Mouse (Mus musculus) MEL (cell line): ENCODE results near the gene Slc12a8. TPM values are rescaled to one million over a fixed set of nuclear protein-coding genes. Genes with fewer than 3 reads are reported as not detected.

Source experiments
- DNase-seq: peaks from one replicate; pipeline ENCODE4 v3.0.0; 2011; ENCODE audit warnings: low read depth, low spot score
- H3K27ac ChIP-seq: 2 replicates; pipeline ENCODE4 v1.5.1; 2012; ENCODE audit warnings: low read depth, mild to moderate bottlenecking, control low read depth, low read length, moderate library complexity; ENCODE audit not compliant: control insufficient read depth
- H3K27me3 ChIP-seq, 2 experiments: fragments of 150-350 bp in 1 of 2; sonication (generic) in 1 of 2; 2 replicates each; pipeline ENCODE4 v1.6.1; 2012; ENCODE audit warnings: low read length in 2 of 2, mild to moderate bottlenecking in 2 of 2, improper control_type of control experiment in 1 of 2, moderate library complexity in 1 of 2; ENCODE audit not compliant: insufficient read depth in 2 of 2, control insufficient read depth in 1 of 2
- H3K36me3 ChIP-seq, 2 experiments: 2 replicates each; pipeline ENCODE4 v1.6.1; 2012 to 2014; ENCODE audit warnings: low read length in 2 of 2, improper control_type of control experiment in 1 of 2, inconsistent platforms in 1 of 2, mild to moderate bottlenecking in 1 of 2; ENCODE audit not compliant: insufficient read depth in 2 of 2, control insufficient read depth in 1 of 2
- H3K4me1 ChIP-seq, 2 experiments: fragments of 150-350 bp in 1 of 2; sonication (generic) in 1 of 2; 2 replicates each; pipeline ENCODE4 v1.6.1; 2012; ENCODE audit warnings: low read length in 2 of 2, improper control_type of control experiment in 1 of 2, mild to moderate bottlenecking in 1 of 2; ENCODE audit not compliant: insufficient read depth in 2 of 2, control insufficient read depth in 1 of 2
- H3K4me3 ChIP-seq, 2 experiments: fragments of 150-350 bp in 1 of 2; sonication (generic) in 1 of 2; 2 replicates each; pipeline ENCODE4 v1.5.1; 2012; ENCODE audit warnings: low read depth in 2 of 2, low read length in 2 of 2, mild to moderate bottlenecking in 2 of 2, moderate library complexity in 2 of 2, control low read depth in 1 of 2, improper control_type of control experiment in 1 of 2; ENCODE audit not compliant: control insufficient read depth in 1 of 2, insufficient read depth in 1 of 2
- H3K79me2 ChIP-seq: 2 replicates; pipeline ENCODE4 v1.6.1; 2012; ENCODE audit warnings: mild to moderate bottlenecking, low read length, moderate library complexity; ENCODE audit not compliant: control insufficient read depth, poor library complexity, insufficient read depth
- H3K9ac ChIP-seq: 2 replicates; pipeline ENCODE4 v1.6.1; 2012; ENCODE audit warnings: low read depth, mild to moderate bottlenecking, control low read depth, low read length, moderate library complexity; ENCODE audit not compliant: control insufficient read depth, poor library complexity, severe bottlenecking
- H3K9me3 ChIP-seq: fragments of 150-350 bp; sonication (generic); replicated peaks from 2 replicates; pipeline ENCODE4 v1.6.1; 2012; ENCODE audit warnings: mild to moderate bottlenecking, low read length, improper control_type of control experiment, moderate library complexity; ENCODE audit not compliant: insufficient read depth
- BHLHE40 ChIP-seq: IDR thresholded peaks from 2 replicates; pipeline ENCODE4 v1.6.1; 2012; ENCODE audit warnings: low read depth, mild to moderate bottlenecking, inconsistent platforms, low read length, improper control_type of control experiment, borderline replicate concordance
- CTCF ChIP-seq, 3 experiments: IDR thresholded peaks in 2 of 3; conservative IDR thresholded peaks in 1 of 3; 2 replicates each; pipeline ENCODE4 v1.5.1; 2011 to 2012; ENCODE audit warnings: low read length in 3 of 3, low read depth in 2 of 3, mild to moderate bottlenecking in 2 of 3, improper control_type of control experiment in 1 of 3, inconsistent platforms in 1 of 3, mixed read lengths in 1 of 3, moderate library complexity in 1 of 3; ENCODE audit not compliant: control insufficient read depth in 1 of 3, insufficient read depth in 1 of 3, poor library complexity in 1 of 3, severe bottlenecking in 1 of 3
- E2F4 ChIP-seq: IDR thresholded peaks from 2 replicates; pipeline ENCODE4 v1.6.1; 2011; ENCODE audit warnings: low read depth, low read length, improper control_type of control experiment, borderline replicate concordance
- ELF1 ChIP-seq: IDR thresholded peaks from 2 replicates; pipeline ENCODE4 v1.6.1; 2014; ENCODE audit warnings: low read depth, mild to moderate bottlenecking, inconsistent platforms, low read length, improper control_type of control experiment, moderate library complexity
- EP300 ChIP-seq, 2 experiments: IDR thresholded peaks; 2 replicates each; pipeline ENCODE4 v1.6.1; 2011; ENCODE audit warnings: improper control_type of control experiment in 2 of 2, low read length in 2 of 2, low read depth in 1 of 2, mild to moderate bottlenecking in 1 of 2
- GATA1 ChIP-seq: IDR thresholded peaks from 2 replicates; pipeline ENCODE4 v1.6.1; 2011; ENCODE audit warnings: low read depth, low read length, improper control_type of control experiment
- MAX ChIP-seq: IDR thresholded peaks from 2 replicates; pipeline ENCODE4 v1.6.1; 2011; ENCODE audit warnings: low read length, improper control_type of control experiment
- MAZ ChIP-seq: IDR thresholded peaks from 2 replicates; pipeline ENCODE4 v1.6.1; 2012; ENCODE audit warnings: low read depth, mild to moderate bottlenecking, inconsistent platforms, low read length, improper control_type of control experiment
- MEF2A ChIP-seq: IDR thresholded peaks from 2 replicates; pipeline ENCODE4 v1.6.1; 2014; ENCODE audit warnings: low read depth, mild to moderate bottlenecking, inconsistent platforms, low read length, improper control_type of control experiment; ENCODE audit not compliant: poor library complexity, insufficient replicate concordance, severe bottlenecking; ENCODE audit errors: extremely low read depth
- NRF1 ChIP-seq: IDR thresholded peaks from 2 replicates; pipeline ENCODE4 v1.6.1; 2014; ENCODE audit warnings: low read depth, mild to moderate bottlenecking, inconsistent platforms, low read length, improper control_type of control experiment, moderate library complexity; ENCODE audit not compliant: poor library complexity, insufficient read depth, severe bottlenecking
- POLR2A ChIP-seq, 2 experiments: IDR thresholded peaks; 2 replicates each; pipeline ENCODE4 v1.6.1; 2011 to 2012; ENCODE audit warnings: low read length in 2 of 2, mild to moderate bottlenecking in 2 of 2, control low read depth in 1 of 2, improper control_type of control experiment in 1 of 2, low read depth in 1 of 2, moderate library complexity in 1 of 2; ENCODE audit not compliant: control insufficient read depth in 1 of 2, insufficient read depth in 1 of 2, poor library complexity in 1 of 2
- RAD21 ChIP-seq: IDR thresholded peaks from 2 replicates; pipeline ENCODE4 v1.6.1; 2011; ENCODE audit warnings: mild to moderate bottlenecking, low read depth, low read length, improper control_type of control experiment
- RCOR1 ChIP-seq: IDR thresholded peaks from 2 replicates; pipeline ENCODE4 v1.6.1; 2012; ENCODE audit warnings: low read depth, mild to moderate bottlenecking, inconsistent platforms, low read length, improper control_type of control experiment
- USF2 ChIP-seq, 2 experiments: IDR thresholded peaks; 2 replicates each; pipeline ENCODE4 v1.6.1; 2011 to 2012; ENCODE audit warnings: improper control_type of control experiment in 2 of 2, low read length in 2 of 2, borderline replicate concordance in 1 of 2, inconsistent platforms in 1 of 2, low read depth in 1 of 2, mild to moderate bottlenecking in 1 of 2; ENCODE audit not compliant: insufficient read depth in 1 of 2
- ZC3H11A ChIP-seq: IDR thresholded peaks from 2 replicates; pipeline ENCODE4 v1.6.1; 2012; ENCODE audit warnings: low read depth, mild to moderate bottlenecking, inconsistent platforms, low read length, improper control_type of control experiment
- polyA plus RNA-seq, 2 experiments: library from polyadenylated mRNA; stranded (reverse) in 1 of 2; unstranded in 1 of 2; fragments of >175 nt in 1 of 2; fragments of >200 nt in 1 of 2; gene quantifications; 2 replicates each; pipeline versions ENCODE4 v1.2.1 to v1.2.4; 2012; ENCODE audit warnings: low replicate concordance in 2 of 2, low read depth in 1 of 2; ENCODE audit not compliant: insufficient read length in 2 of 2, insufficient read depth in 1 of 2, missing spikeins in 1 of 2
- total RNA-seq: library from RNA; depleted of rRNA; stranded (reverse); fragments of 300-350 nt; gene quantifications from 2 replicates; pipeline ENCODE4 v1.2.3, GENCODE M21; 2012; rRNA removed

The Slc12a8 gene
- total and polyA plus RNA-seq, 3 experiments: 0.29 TPM; not detected in 2

DNA sequence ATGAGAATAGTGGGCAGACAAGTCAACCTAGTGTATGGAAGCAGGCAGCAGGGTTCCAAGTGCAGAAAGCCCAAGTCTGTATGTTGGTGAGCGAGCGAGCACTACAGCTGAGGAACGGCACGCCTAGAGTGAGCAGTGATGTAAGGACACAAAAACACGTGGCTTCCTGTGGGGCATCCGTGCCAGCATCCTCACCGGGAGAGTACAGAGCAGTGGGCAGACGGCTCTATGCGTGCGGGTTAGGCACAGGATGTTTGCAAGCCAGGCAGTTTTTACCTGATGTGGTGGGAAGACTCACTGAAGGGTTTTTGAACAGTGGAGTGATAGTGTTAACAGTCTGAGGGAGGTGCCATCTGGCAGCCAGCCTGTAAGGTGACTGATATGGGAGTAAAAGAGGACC, 190.9 kb downstream of the Slc12a8 start:
- Histone ChIP-seq H3K4me1 (no peaks in the 10 kb centered on the region), H3K27ac (no peak overlapping the region), H3K4me3 (no peak overlapping the region), H3K27me3 (no peaks in the 10 kb centered on the region), H3K9ac (no peak overlapping the region), H3K79me2 (no peaks in the 10 kb centered on the region), H3K36me3 (no peaks in the 10 kb centered on the region; a peak in 1 of 4 replicates), H3K9me3 (no peaks in the 10 kb centered on the region)
- TF ChIP-seq ZC3H11A (no peak), RAD21 (no peak), MAX (no peak), E2F4 (no peak), POLR2A (IDR thresholded peaks at IDR 0.05; ENCODE audit: control insufficient read depth in 1 of 2, insufficient read depth in 1 of 2, low read depth in 1 of 2, low read length in 2 of 2, poor library complexity in 1 of 2) (no peak)
- no peak for DNase-seq

DNA sequence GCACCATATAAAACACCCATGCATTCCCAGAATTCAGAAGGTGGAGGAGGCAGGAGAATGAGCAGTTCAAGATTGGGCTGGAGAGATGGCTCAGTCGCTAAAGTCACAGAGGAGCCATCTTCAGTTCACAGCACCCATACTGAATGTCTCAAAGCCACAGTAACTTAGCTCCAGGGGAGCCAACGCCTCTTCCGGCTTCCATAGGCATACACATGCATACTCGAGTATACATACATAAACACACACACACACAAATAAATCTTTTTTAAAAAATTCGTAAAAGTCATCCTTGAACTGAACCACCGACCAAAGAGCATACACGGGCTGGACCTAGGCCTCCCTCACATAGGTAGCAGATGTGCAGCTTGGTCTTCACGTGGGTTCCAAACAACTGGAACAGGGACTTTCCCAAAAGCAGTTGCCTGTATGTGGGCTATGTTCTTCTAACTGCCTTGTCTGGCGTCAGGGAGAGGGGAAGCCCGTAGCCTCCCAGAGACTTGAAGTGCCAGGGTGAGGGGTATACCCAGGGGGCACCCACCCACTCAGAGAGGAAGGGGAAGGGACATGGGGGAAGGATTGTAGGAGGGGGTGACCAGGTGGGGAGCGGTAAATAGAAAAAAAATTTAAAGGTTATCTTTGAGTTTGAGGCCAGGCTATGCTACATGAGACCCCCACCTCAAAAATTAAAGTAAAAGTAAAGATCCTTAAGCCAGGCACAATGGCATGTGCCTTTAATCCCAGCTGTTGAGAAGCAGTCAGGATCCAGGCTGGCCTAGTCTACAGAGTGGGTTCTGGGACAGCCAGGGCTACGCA, 191.7 kb downstream of the Slc12a8 start:
- no peak for DNase-seq
- Histone ChIP-seq H3K4me1 (no peaks in the 10 kb centered on the region), H3K27me3 (no peaks in the 10 kb centered on the region), H3K27ac (no peak overlapping the region), H3K36me3 (no peaks in the 10 kb centered on the region; a peak in 1 of 4 replicates), H3K9ac (no peak overlapping the region), H3K4me3 (no peak overlapping the region), H3K9me3 (no peaks in the 10 kb centered on the region), H3K79me2 (no peaks in the 10 kb centered on the region)
- no peak for TF ChIP-seq EP300 (IDR thresholded peaks at IDR 0.05; ENCODE audit: low read depth in 1 of 2, low read length in 2 of 2)
- no peak for TF ChIP-seq GATA1
- no peak for TF ChIP-seq RCOR1
- TF ChIP-seq MAZ: no peak
- TF ChIP-seq NRF1: no peak
- no peak for TF ChIP-seq ELF1
- no peak for TF ChIP-seq CTCF (IDR thresholded peaks at IDR 0.05 in 2 of 3, conservative IDR thresholded peaks at IDR 0.05 in 1 of 3; ENCODE audit: control insufficient read depth in 1 of 3, insufficient read depth in 1 of 3, low read depth in 2 of 3, low read length in 3 of 3, poor library complexity in 1 of 3, severe bottlenecking in 1 of 3)
- TF ChIP-seq BHLHE40: no peak
- no peak for TF ChIP-seq MEF2A
- no peak for TF ChIP-seq USF2 (IDR thresholded peaks at IDR 0.05; ENCODE audit: borderline replicate concordance in 1 of 2, insufficient read depth in 1 of 2, low read depth in 1 of 2, low read length in 2 of 2)

Other genes starting within 250 kb of the Slc12a8 start
- gene Zfp148, start 136.5 kb upstream of the Slc12a8 start, total RNA-seq: 14.8 and 15.6 TPM in 2 replicates
- 10 to 100 TPM; 19.2 to 22.2 TPM for gene Zfp148, start 136.5 kb upstream of the Slc12a8 start, polyA plus RNA-seq
- gene Heg1, start 167.0 kb downstream of the Slc12a8 start, total RNA-seq: 4.1 and 4.5 TPM in 2 replicates
- gene Heg1, start 167.0 kb downstream of the Slc12a8 start, polyA plus RNA-seq: 10 to 100 TPM in 1 of 2 experiments, 1 to 10 TPM in 1; 6.9 to 72.0 TPM